Mouse (Mus musculus) gastrocnemius, adult 2 months (tissue): ENCODE results near the gene A930004D18Rik. TPM values are rescaled to one million over a fixed set of nuclear protein-coding genes. Genes with fewer than 3 reads are reported as not detected.

Experiments
- DNase-seq: peaks from one replicate; pipeline ENCODE4 v3.0.0; 2022
- H3K27ac ChIP-seq: fragments of 200-600 bp; 2 replicates; pipeline ENCODE4 v1.8.1; 2022; ENCODE audit warnings: mild to moderate bottlenecking
- H3K4me3 ChIP-seq: fragments of 200-600 bp; 2 replicates; pipeline ENCODE4 v1.8.1; 2022; ENCODE audit warnings: mild to moderate bottlenecking, moderate library complexity
- CTCF ChIP-seq: fragments of 200-600 bp; IDR thresholded peaks from 2 replicates; pipeline ENCODE4 v1.8.1; 2022; ENCODE audit warnings: antibody characterized with exemption, mild to moderate bottlenecking, moderate library complexity
- intact Hi-C: fragments of 180-260 bp; cut with DNase I; formaldehyde crosslinking; loops from one replicate; pipeline ENCODE4 v1.15.1; 2025
- long read RNA-seq, 2 experiments: library from polyadenylated mRNA; stranded (forward); transcript quantifications; one replicate each; pipeline ENCODE4 v2.0.0; 2021
- total RNA-seq, 2 experiments: library from RNA; stranded (reverse); gene quantifications; 2 replicates each; pipeline ENCODE4 v1.2.3; 2021

A930004D18Rik gene
- under 1 TPM; 0.20 to 0.59 TPM for total RNA-seq
- long read RNA-seq, experiment 1: 0 reads
- long read RNA-seq, experiment 2: 0 reads

DNA sequence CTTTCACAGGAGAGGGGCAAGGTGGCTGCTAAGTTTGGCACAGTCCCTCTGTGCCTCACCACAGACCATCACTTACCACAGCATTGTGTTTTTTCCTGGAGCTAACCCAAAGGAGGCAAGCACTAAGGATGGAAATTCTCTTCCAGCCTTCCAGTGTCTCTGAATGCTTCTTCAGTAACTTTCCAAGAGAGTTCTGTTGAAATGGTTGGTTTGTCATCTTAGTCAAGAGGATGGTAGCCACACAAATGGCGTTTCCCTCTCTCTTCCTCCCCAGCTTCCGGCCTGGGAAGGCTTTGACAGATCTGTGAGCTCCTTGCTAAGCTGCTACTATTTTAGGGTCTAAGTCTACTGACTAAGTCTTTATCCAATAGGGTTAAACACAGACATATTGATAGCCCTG lies at the start of gene A930004D18Rik:
TSS of gene A930004D18Rik (minus strand) at position 247 of the 400 bp plus-strand sequence.
- Histone ChIP-seq H3K4me3 (no peak within 1 kb of the TSS), H3K27ac (no peak within 1 kb of the TSS)
- TF ChIP-seq CTCF: no peak
- no peak for DNase-seq
- intact Hi-C loops: no loop called here

GRCm38 (mm10) chr2:18080182-18080860 lies 42.8 kb upstream of the A930004D18Rik start:
- intact Hi-C loops: no loop called here
- TF ChIP-seq CTCF: no peak
- no peak for DNase-seq
- no peak overlapping the region for H3K4me3 ChIP-seq
- no peak overlapping the region for H3K27ac ChIP-seq

- Histone ChIP-seq H3K27ac (no peak overlapping the region), H3K4me3 (no peak overlapping the region)
- intact Hi-C loops: no loop called here
- TF ChIP-seq CTCF: no peak
- no peak for DNase-seq
Observed at GRCm38 (mm10) chr2:18071947-18072346, 34.4 kb upstream of the A930004D18Rik start.

GRCm38 (mm10) chr2:18068071-18068796 lies 30.7 kb upstream of the A930004D18Rik start:
- intact Hi-C loops: loop anchor here (5.0 kb wide), 1 partner anchor 41 kb away; no protein-coding TSS in a partner anchor
- TF ChIP-seq CTCF: no peak
- Histone ChIP-seq H3K27ac (no peak overlapping the region), H3K4me3 (no peak overlapping the region)
- no peak for DNase-seq

DNA sequence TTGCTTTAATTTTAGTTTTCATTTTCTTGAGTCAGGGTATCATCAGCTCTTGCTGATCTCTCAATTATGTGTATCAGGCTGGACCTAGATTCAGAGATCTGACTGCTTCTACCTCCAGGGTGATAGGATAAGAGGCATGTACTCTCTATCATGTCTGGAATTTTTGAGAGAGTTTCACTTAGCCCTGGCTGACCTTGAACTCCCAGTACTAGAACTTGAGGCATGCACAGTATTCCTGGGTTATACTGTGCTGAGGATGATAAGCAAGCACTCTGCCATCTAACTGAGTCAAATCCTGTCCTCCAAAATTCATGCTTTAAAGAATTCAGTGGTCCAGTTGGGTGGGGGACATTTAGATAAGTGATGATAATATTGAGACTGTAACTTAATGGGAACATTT lies 28.9 kb upstream of the A930004D18Rik start:
- DNase-seq: no peak
- no peak for TF ChIP-seq CTCF
- Histone ChIP-seq H3K4me3 (no peak overlapping the region; the same call in 1 of the 2 replicates), H3K27ac (peak overlapping the region; percentile 99)
- intact Hi-C loops: loop anchor here (5.0 kb wide), 1 partner anchor 39 kb away; no protein-coding TSS in a partner anchor

DNA sequence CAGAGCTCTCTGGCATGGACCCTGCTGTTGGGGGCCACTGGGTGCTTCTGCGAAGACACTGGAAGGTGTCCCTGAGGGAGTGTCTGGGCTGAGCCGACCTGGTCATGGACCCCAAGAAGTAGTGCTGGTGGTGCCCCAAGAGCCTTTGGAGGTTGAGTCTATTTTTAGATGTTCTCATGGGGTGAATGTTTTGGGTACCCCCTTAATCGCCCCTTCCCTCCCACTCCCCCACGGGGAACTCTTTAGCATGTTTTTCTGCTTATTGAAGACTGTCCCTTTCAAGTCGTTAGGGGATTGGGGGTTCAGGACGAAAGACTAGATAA lies 28.1 kb upstream of the A930004D18Rik start:
- intact Hi-C loops: loop anchor here (5.0 kb wide), 1 partner anchor 38 kb away; no protein-coding TSS in a partner anchor
- Histone ChIP-seq H3K4me3 (peak overlapping the region; percentile 97), H3K27ac (peak overlapping the region; percentile 99)
- TF ChIP-seq CTCF: no peak
- DNase-seq: no peak

DNA sequence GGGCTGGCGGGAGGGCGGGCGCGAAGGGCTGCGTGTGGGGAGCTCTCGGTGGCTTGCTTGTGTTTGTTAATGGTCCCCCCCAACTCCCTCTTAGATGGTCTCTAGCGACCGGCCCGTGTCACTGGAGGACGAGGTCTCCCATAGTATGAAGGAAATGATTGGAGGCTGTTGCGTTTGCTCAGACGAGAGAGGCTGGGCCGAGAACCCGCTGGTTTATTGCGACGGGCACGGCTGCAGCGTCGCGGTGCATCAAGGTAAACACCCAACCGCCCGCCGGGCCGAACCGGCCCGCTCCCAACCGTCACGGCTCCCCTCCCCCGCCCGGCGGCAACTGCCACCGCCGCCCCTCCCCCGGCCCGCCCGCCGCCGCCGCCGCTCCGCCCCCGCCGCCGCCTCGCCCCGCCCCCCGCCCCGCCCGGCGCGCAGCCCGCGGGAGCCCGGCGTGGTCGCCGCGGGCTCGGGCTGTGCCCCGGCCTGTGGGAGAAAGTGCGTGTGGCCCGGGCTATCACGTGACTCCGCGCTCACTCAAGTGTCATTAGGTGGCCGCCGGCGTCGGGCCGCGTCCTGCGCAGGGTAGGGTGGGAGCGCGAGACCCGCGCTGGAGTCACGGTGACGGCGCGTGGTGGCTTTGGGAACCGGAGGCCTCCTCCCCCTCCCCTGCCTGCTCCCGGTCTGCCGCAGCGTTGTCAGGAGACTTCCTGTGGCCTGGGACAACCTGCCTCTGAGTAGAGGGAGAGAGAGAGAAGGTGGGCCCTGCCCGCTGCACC lies 27.6 kb upstream of the A930004D18Rik start:
- Histone ChIP-seq H3K4me3 (peak overlapping the region; percentile 97), H3K27ac (peak overlapping the region; percentile 99)
- no peak for TF ChIP-seq CTCF
- peak; percentile 91 for DNase-seq
- intact Hi-C loops: loop anchor here (1.0 to 5.0 kb wide), 2 partner anchors 9 to 38 kb away; no protein-coding TSS in a partner anchor

DNA sequence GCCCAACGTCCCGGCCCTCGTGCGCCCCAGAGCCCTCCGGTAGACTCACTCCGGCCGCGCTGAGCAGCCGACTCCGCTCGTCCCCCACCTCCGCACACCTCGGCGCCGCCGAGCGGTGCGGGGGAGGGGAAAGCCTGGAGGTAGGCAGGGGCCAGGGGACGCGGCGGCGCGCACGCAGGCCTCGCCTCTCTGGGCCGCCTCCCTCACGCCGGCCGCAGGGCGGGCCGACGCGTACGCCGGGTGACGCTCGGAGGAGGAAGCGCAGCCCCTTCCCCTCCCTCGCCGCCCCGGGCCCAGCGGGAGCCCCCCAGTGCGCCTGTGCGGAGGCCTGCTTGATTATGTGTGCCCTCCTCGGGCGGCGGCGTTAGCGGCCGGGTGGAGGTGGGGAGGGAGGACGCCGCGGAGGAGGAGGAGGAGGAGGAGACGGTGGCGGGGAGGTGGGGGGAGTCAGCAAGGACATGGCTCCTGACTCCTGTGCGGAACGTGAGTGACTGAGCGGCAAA lies 26.9 kb upstream of the A930004D18Rik start:
- peak overlapping the region; percentile 99 for H3K27ac ChIP-seq
- DNase-seq: peak; percentile 96
- no peak for TF ChIP-seq CTCF
- H3K4me3 ChIP-seq: peak overlapping the region; percentile 97
- intact Hi-C loops: loop anchor here (1.0 kb wide), 1 partner anchor 8 kb away; no protein-coding TSS in a partner anchor

DNA sequence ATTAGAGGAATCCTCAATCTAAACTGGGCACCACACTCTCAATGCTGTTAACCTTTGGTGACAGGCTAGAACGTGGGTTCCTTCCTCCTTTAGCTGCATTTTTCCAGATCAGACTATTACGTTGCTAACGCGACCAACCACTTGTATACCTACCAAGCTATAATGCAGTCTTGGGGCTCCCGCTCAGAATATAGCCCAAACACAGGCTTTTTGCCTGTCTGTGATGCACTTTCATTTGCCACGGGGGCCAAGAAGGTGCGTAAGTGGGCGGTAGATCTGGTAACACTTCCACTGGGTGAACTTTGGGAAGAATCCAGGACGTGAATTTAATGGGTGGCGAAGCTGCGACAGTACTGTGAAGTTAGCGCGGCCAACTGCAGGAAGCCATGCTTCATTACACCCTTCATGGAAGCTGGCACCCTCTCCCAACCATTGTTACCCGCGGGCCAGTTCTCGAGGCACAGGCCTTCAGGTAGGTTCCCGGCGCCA lies 26.3 kb upstream of the A930004D18Rik start:
- intact Hi-C loops: loop anchor here (1.0 kb wide), 1 partner anchor 8 kb away; no protein-coding TSS in a partner anchor
- peak overlapping the region; percentile 99 for H3K27ac ChIP-seq
- DNase-seq: no peak
- peak; percentile 34; the same call in 1 of the 2 replicates for TF ChIP-seq CTCF
- H3K4me3 ChIP-seq: peak overlapping the region; percentile 97

- TF ChIP-seq CTCF: no peak
- H3K4me3 ChIP-seq: no peak overlapping the region
- intact Hi-C loops: no loop called here
Observed at GRCm38 (mm10) chr2:18060396-18060795, 22.9 kb upstream of the A930004D18Rik start.

GRCm38 (mm10) chr2:18059891-18060290 lies 22.4 kb upstream of the A930004D18Rik start:
- Histone ChIP-seq H3K27ac (no peak overlapping the region), H3K4me3 (no peak overlapping the region)
- intact Hi-C loops: loop anchor here (10.0 kb wide), 4 partner anchors 145 to 705 kb away; partner anchors contain the start of genes Bmi1, Commd3 and Dnajc1
- no peak for DNase-seq
- TF ChIP-seq CTCF: no peak

More at GRCm38 (mm10) chr2:18060396-18060795, 22.9 kb upstream of the A930004D18Rik start:
- DNase-seq: no peak
- H3K27ac ChIP-seq: no peak overlapping the region

DNA sequence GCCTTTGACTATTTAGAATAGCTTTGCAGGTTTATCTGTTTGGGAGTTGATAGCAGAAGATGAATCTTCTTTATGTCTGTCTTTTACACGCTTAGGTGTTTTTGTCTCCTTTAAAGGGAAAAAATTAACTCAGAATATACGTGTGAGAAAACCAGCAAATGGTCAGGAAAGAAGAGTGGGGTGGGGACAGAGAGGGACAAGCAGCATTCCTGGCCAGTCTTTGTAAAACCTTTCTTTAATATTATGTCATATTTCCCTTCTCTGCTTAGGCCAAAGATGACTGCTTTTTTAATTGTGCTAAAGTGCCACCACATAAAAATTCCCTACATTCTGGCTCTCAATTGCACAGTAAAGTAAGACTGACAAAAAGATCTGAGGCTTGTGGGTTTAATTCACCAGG lies 21.5 kb upstream of the A930004D18Rik start:
- H3K27ac ChIP-seq: peak overlapping the region; percentile 4; the same call in 1 of the 2 replicates

More for the DNA sequence above, 21.5 kb upstream of the A930004D18Rik start:
- DNase-seq: no peak
- TF ChIP-seq CTCF: no peak
- intact Hi-C loops: loop anchor here (10.0 kb wide), 4 partner anchors 146 to 706 kb away; partner anchors contain the start of genes Bmi1, Commd3 and Dnajc1
- no peak overlapping the region for H3K4me3 ChIP-seq
